Mouse (Mus musculus) liver, embryonic 14.5 days (tissue): ENCODE data around the gene 1600002K03Rik. TPM values are rescaled to one million over a fixed set of nuclear protein-coding genes. Genes with fewer than 3 reads are reported as not detected.

Experiments used
- ATAC-seq: fragments of 200-750 bp; cut with Nextera tagmentation; 2 replicates; pipeline ENCODE4 v1.8.0; 2017; ENCODE audit warnings: moderate number of reproducible peaks, mild to moderate bottlenecking, moderate library complexity; ENCODE audit not compliant: insufficient read depth
- DNase-seq, 3 experiments: peaks; one replicate each; pipeline ENCODE4 v3.0.0-alpha.2; 2012 to 2013; ENCODE audit warnings: low read depth in 3 of 3, low spot score in 3 of 3
- H3K27ac ChIP-seq: fragments of 300-500 bp; sonication (generic); 2 replicates; pipeline ENCODE4 v1.5.1; 2014; ENCODE audit warnings: moderate library complexity, mild to moderate bottlenecking, control low read depth, inconsistent platforms
- H3K27me3 ChIP-seq: fragments of 300-500 bp; sonication (generic); 2 replicates; pipeline ENCODE4 v1.6.1; 2014; ENCODE audit warnings: mild to moderate bottlenecking, low read length, moderate library complexity; ENCODE audit not compliant: control insufficient read depth, insufficient read depth
- H3K36me3 ChIP-seq: fragments of 300-500 bp; sonication (generic); replicated peaks from 2 replicates; pipeline ENCODE4 v1.6.1; 2014; ENCODE audit warnings: low read depth; ENCODE audit not compliant: control insufficient read depth, insufficient read depth
- H3K4me1 ChIP-seq, 2 experiments: fragments of 200-500 bp in 1 of 2; fragments of 300-500 bp in 1 of 2; sonication (generic) in 1 of 2; replicated peaks; 2 replicates each; pipeline ENCODE4 v1.6.1; 2012 to 2014; ENCODE audit warnings: antibody characterized with exemption in 1 of 2, inconsistent platforms in 1 of 2, low read length in 1 of 2; ENCODE audit not compliant: control insufficient read depth in 2 of 2, insufficient read depth in 2 of 2
- H3K4me2 ChIP-seq: fragments of 300-500 bp; sonication (generic); 2 replicates; pipeline ENCODE4 v1.6.1; 2014; ENCODE audit warnings: low read depth, mild to moderate bottlenecking, control low read depth, moderate library complexity
- H3K4me3 ChIP-seq, 2 experiments: fragments of 200-500 bp in 1 of 2; fragments of 300-500 bp in 1 of 2; sonication (generic) in 1 of 2; 2 replicates each; pipeline ENCODE4 v1.5.1; 2012 to 2014; ENCODE audit warnings: low read depth in 2 of 2, low read length in 2 of 2, mild to moderate bottlenecking in 2 of 2, control low read depth in 1 of 2, inconsistent platforms in 1 of 2, moderate library complexity in 1 of 2; ENCODE audit not compliant: insufficient read depth in 1 of 2
- H3K9ac ChIP-seq: fragments of 300-500 bp; sonication (generic); replicated peaks from 2 replicates; pipeline ENCODE4 v1.6.1; 2014; ENCODE audit warnings: mild to moderate bottlenecking, control low read depth, moderate library complexity
- H3K9me3 ChIP-seq: fragments of 300-500 bp; sonication (generic); 2 replicates; pipeline ENCODE4 v1.6.1; 2016; ENCODE audit warnings: low read length, mixed read lengths; ENCODE audit not compliant: control insufficient read depth
- CTCF ChIP-seq: IDR thresholded peaks from 2 replicates; pipeline ENCODE4 v1.5.1; 2016; ENCODE audit warnings: antibody characterized with exemption, low read depth, control low read depth
- EP300 ChIP-seq: IDR thresholded peaks from 2 replicates; pipeline ENCODE4 v1.6.1; 2016; ENCODE audit warnings: antibody characterized with exemption, low read depth
- WGBS: fragments of 180-500 bp; shearing (Covaris S2); extraction: QIAGEN DNeasy Blood & Tissue Kit; methylation state at CpG from one replicate; pipeline ENCODE4 v1.1.7; 2014; ENCODE audit not compliant: insufficient replicate concordance; 5-methylcytosine and 5-hydroxymethylcytosine counted together
- polyA plus RNA-seq, 2 experiments: library from polyadenylated mRNA; depleted of rRNA in 1 of 2; stranded (reverse) in 1 of 2; unstranded in 1 of 2; fragments of >200 nt; fragmentation: Nextera tagmentation in 1 of 2; extraction: Ambion mirVana in 1 of 2; gene quantifications; 2 replicates each; pipeline versions ENCODE4 v1.2.1 to v1.2.3; 2012 to 2014

1600002K03Rik gene
- polyA plus RNA-seq, 2 experiments: 6.9 to 13.2 TPM

DNA sequence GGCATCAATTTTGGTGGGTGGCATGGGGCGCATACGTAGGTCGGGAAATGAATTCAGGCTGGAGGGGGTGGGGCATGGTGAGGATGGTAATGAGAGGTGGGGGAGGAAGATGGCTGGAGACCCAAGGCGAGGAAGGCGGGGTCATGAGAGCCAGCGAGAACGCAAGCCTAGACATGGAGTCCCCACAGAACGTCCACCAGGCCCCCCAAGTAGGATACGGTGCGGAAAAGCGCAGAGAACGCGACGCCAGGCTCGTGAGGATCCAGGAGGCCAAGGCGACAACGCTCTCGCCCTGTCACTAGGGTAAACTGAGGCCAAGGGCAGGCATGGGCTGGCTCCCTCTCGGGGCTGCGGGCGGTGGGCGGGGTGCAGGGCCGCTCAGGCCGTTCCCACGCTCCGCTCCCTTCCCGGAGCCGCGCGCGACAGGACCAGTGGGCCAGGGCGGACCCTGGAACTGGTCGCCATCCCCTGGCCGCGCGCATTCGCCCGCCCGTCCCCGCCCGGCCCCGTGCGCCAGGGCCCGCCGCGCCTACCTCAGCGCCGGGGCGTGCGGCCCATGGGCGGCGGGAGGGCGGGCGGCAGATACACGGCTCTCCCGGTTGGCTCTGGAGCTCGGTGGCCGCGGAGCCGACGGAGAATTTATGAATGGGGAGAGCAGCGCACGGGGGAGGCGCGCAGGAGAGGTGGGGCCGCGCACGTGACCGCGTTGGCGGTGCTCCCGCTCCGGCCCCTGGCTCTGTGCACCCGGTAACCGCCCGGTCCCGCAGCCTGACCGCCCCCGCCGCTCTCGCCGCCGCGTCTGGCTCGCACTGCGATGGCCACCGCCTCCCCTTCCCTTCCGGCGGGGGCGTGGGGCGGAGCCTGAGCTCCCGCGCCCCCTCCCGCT lies 33.9 kb upstream of the 1600002K03Rik start, which contains the start of gene Atp5d:
Gene Atp5d, plus strand, starts transcription at position 80 of the 886 bp plus-strand sequence.
- Histone ChIP-seq H3K4me2 (peak within 1 kb of the TSS; percentile 83), H3K4me1 (peaks cover 2 to 24% of the 10 kb centered on the region in 2 experiments; a peak in 3 of 4 replicates), H3K27ac (no peak within 1 kb of the TSS), H3K9me3 (no peaks in the 10 kb centered on the region), H3K36me3 (no peaks in the 10 kb centered on the region), H3K4me3 (peak within 1 kb of the TSS; percentile 54 to 55), H3K27me3 (peaks cover 33% of the 10 kb centered on the region), H3K9ac (peak within 1 kb of the TSS; percentile 43)
- peak; percentile 5; the same call in 1 of the 2 replicates for ATAC-seq
- TF ChIP-seq CTCF (no peak), EP300 (no peak)
- no peak for DNase-seq
- under 1% methylated on average over 89 of the region's 94 CpGs for WGBS

DNA sequence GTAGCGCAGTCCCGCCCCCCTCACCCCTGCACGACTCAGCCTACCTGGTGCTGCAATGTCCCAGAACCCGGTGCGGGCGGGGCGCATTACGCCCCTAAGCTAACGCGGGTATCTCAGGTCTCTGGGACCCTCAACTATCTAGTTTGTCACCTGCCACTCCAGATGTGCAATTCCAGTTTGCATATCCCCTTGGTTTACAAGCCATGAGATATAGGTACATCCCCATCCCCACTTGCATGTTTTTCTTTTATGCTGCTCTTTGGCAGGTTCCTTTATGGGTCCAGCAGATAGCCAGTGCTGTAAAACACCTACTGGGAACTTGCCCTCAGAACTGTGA lies 33.3 kb upstream of the 1600002K03Rik start:
- Histone ChIP-seq H3K36me3 (peaks cover 6% of the 10 kb centered on the region), H3K4me2 (peak overlapping the region; percentile 83), H3K4me1 (peaks cover 2 to 24% of the 10 kb centered on the region in 2 experiments; a peak in 3 of 4 replicates), H3K4me3 (peak overlapping the region; percentile 54 to 55), H3K27me3 (peaks cover 33% of the 10 kb centered on the region), H3K27ac (no peak overlapping the region), H3K9ac (no peak overlapping the region; the same call in 1 of the 2 replicates), H3K9me3 (no peaks in the 10 kb centered on the region)
- no peak for DNase-seq
- TF ChIP-seq CTCF (no peak), EP300 (no peak)
- no peak for ATAC-seq
- WGBS: 2% methylated on average over 10 of the region's 10 CpGs

- peaks cover 33% of the 10 kb centered on the region for H3K27me3 ChIP-seq
- no peak overlapping the region for H3K4me3 ChIP-seq
- WGBS: 74% methylated on average over 11 of the region's 11 CpGs
- DNase-seq: no peak
- H3K4me1 ChIP-seq: peaks cover 2 to 24% of the 10 kb centered on the region in 2 experiments; a peak in 3 of 4 replicates
- no peaks in the 10 kb centered on the region for H3K9me3 ChIP-seq
- no peak for ATAC-seq
- H3K4me2 ChIP-seq: no peak overlapping the region
- no peak for TF ChIP-seq EP300
- TF ChIP-seq CTCF: no peak
- H3K36me3 ChIP-seq: peaks cover 12% of the 10 kb centered on the region
- H3K9ac ChIP-seq: no peak overlapping the region
- no peak overlapping the region for H3K27ac ChIP-seq
Observed at GRCm38 (mm10) chr10:80139975-80140665, 32.6 kb upstream of the 1600002K03Rik start.

DNA sequence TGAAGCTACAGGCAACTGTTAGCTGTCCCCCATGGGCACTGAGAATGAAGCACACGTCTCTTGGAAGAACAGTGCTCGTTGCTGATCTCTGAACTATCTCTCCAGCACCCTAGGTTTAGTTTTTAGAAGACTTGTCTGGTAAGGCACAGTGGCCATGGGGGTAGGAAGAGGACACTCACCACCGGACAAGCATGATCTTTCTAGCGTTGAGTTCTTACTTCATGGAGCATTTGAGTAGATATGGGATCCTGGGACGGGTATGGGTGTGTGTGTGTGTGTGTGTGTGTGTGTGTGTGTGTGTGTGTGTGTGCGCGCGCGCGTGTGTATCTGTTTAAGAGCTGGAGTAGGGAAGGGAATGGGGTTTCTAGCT lies 32.1 kb upstream of the 1600002K03Rik start, which contains the start of gene Cbarp:
Gene Cbarp, minus strand, starts transcription at position 170 of the 370 bp plus-strand sequence.
- peaks cover 33% of the 10 kb centered on the region for H3K27me3 ChIP-seq

More for the DNA sequence above, 32.1 kb upstream of the 1600002K03Rik start, which contains the start of gene Cbarp:
- no peaks in the 10 kb centered on the region for H3K9me3 ChIP-seq
- H3K27ac ChIP-seq: peak within 1 kb of the TSS; percentile 83
- H3K4me1 ChIP-seq: peaks cover 5 to 26% of the 10 kb centered on the region in 2 experiments
- no peak for TF ChIP-seq CTCF
- no peak for TF ChIP-seq EP300
- ATAC-seq: no peak
- H3K36me3 ChIP-seq: peaks cover 15% of the 10 kb centered on the region
- peak within 1 kb of the TSS; percentile 60 for H3K9ac ChIP-seq
- H3K4me3 ChIP-seq: peak within 1 kb of the TSS; percentile 62 to 71
- peak within 1 kb of the TSS; percentile 94 for H3K4me2 ChIP-seq
- DNase-seq: no peak
- 67% methylated on average over 10 of the region's 10 CpGs for WGBS
